Mouse (Mus musculus) forebrain, postnatal 0 days (tissue): ENCODE results near the gene Enoph1. TPM values are rescaled to one million over a fixed set of nuclear protein-coding genes. Genes with fewer than 3 reads are reported as not detected.

Experiments
- ATAC-seq: fragments of 200-750 bp; cut with Nextera tagmentation; 2 replicates; pipeline ENCODE4 v1.8.0; 2017; ENCODE audit warnings: mild to moderate bottlenecking, moderate library complexity
- DNase-seq: peaks from one replicate; pipeline ENCODE4 v3.0.0-alpha.2; 2015
- H3K27ac ChIP-seq: fragments of 300-500 bp; sonication (generic); 2 replicates; pipeline ENCODE4 v1.5.1; 2014; ENCODE audit warnings: low read depth, mild to moderate bottlenecking, antibody characterized with exemption, low read length, moderate library complexity, mixed read lengths
- H3K27me3 ChIP-seq: fragments of 300-500 bp; sonication (generic); 2 replicates; pipeline ENCODE4 v1.6.1; 2014; ENCODE audit warnings: mild to moderate bottlenecking, low read length, mixed read lengths; ENCODE audit not compliant: insufficient read depth
- H3K36me3 ChIP-seq: fragments of 300-500 bp; sonication (generic); 2 replicates; pipeline ENCODE4 v1.6.1; 2014; ENCODE audit warnings: mild to moderate bottlenecking, moderate library complexity; ENCODE audit not compliant: insufficient read depth
- H3K4me1 ChIP-seq: fragments of 300-500 bp; sonication (generic); 2 replicates; pipeline ENCODE4 v1.6.1; 2014; ENCODE audit warnings: antibody characterized with exemption; ENCODE audit not compliant: insufficient read depth
- H3K4me2 ChIP-seq: fragments of 300-500 bp; sonication (generic); 2 replicates; pipeline ENCODE4 v1.6.1; 2014; ENCODE audit warnings: low read depth, mild to moderate bottlenecking, moderate library complexity
- H3K4me3 ChIP-seq: fragments of 300-500 bp; sonication (generic); 2 replicates; pipeline ENCODE4 v1.5.1; 2014; ENCODE audit warnings: low read depth, low read length, mixed read lengths
- H3K9ac ChIP-seq: fragments of 300-500 bp; sonication (generic); 2 replicates; pipeline ENCODE4 v1.6.1; 2014; ENCODE audit warnings: mild to moderate bottlenecking
- H3K9me3 ChIP-seq: fragments of 300-500 bp; sonication (generic); 2 replicates; pipeline ENCODE4 v1.6.1; 2016; ENCODE audit warnings: low read length
- CTCF ChIP-seq: sonication (generic); IDR thresholded peaks from 2 replicates; pipeline ENCODE4 v1.5.1; 2016; ENCODE audit warnings: antibody characterized with exemption, control low read depth, low read depth
- WGBS: fragments of 180-500 bp; shearing (Covaris S2); extraction: QIAGEN DNeasy Blood & Tissue Kit; methylation state at CpG from one replicate; pipeline ENCODE4 v1.1.7; 2014; 5-methylcytosine and 5-hydroxymethylcytosine counted together
- polyA plus RNA-seq: library from polyadenylated mRNA; unstranded; fragments of >200 nt; fragmentation: Nextera tagmentation; extraction: Ambion mirVana; gene quantifications from 2 replicates; pipeline ENCODE4 v1.2.1, GENCODE M21; 2015
- total RNA-seq: library from RNA; depleted of rRNA; stranded (reverse); fragments of >200 nt; gene quantifications from 2 replicates; pipeline ENCODE4 v1.2.3, GENCODE M21; 2014

The Enoph1 gene
- total and polyA plus RNA-seq, 2 experiments from 2014 or later = 58.6 to 67.6 TPM

- no peaks in the 10 kb centered on the region for H3K27me3 ChIP-seq
- peaks cover 33% of the 10 kb centered on the region for H3K36me3 ChIP-seq
- H3K9ac ChIP-seq = no peak overlapping the region
- 8% methylated on average over 6 of the region's 6 CpGs for WGBS
- ATAC-seq (peak; percentile 91), DNase-seq (peak; percentile 84)
- H3K4me3 ChIP-seq = no peak overlapping the region
- H3K4me1 ChIP-seq = no peaks in the 10 kb centered on the region
- no peak overlapping the region for H3K4me2 ChIP-seq
- no peak for TF ChIP-seq CTCF
- H3K9me3 ChIP-seq = no peaks in the 10 kb centered on the region
- H3K27ac ChIP-seq = peak overlapping the region; percentile 29; the same call in 1 of the 2 replicates
Measured at GRCm38 (mm10) chr5:100030069-100030468, 9.7 kb upstream of the Enoph1 start.

GRCm38 (mm10) chr5:100032107-100032506, 7.7 kb upstream of the Enoph1 start:
- Histone ChIP-seq H3K4me3 (no peak overlapping the region), H3K36me3 (peaks cover 37% of the 10 kb centered on the region), H3K27me3 (no peaks in the 10 kb centered on the region), H3K4me2 (no peak overlapping the region), H3K9ac (no peak overlapping the region), H3K27ac (peak overlapping the region; percentile 15; the same call in 1 of the 2 replicates), H3K9me3 (no peaks in the 10 kb centered on the region), H3K4me1 (no peaks in the 10 kb centered on the region)
- DNase-seq (no peak), ATAC-seq (0 out of 2 replicates have a peak, but pooled peaks have one; percentile 10)
- WGBS = 82% methylated on average over 2 of the region's 2 CpGs
- TF ChIP-seq CTCF = peak; percentile 28; the same call in 1 of the 2 replicates

DNA sequence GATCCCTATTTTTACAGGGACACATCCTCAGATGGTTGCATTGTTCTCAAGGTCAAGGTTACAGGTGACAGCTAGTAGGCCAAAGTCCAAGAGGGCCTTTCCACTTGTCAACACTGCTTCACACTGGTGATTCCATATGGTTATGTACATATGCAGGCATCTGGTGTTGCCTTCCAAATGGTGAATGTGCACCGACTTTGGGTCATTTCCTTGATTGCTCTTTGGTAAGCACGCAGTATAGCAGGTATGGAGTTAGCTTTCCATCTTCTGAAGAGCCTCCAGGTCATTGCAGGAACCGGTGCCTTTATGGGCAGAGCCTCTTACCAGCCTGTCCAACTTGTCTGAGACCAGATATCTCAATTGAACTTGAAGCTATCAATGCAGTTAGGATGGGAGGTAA, 7.1 kb upstream of the Enoph1 start:
- no peak overlapping the region for H3K4me2 ChIP-seq
- TF ChIP-seq CTCF = no peak
- H3K27ac ChIP-seq = no peak overlapping the region
- H3K36me3 ChIP-seq = peaks cover 41% of the 10 kb centered on the region
- H3K4me1 ChIP-seq = no peaks in the 10 kb centered on the region
- ATAC-seq (no peak), DNase-seq (no peak)
- no peaks in the 10 kb centered on the region for H3K27me3 ChIP-seq
- H3K9ac ChIP-seq = no peak overlapping the region
- WGBS = 71% methylated on average over 3 of the region's 3 CpGs
- H3K9me3 ChIP-seq = no peaks in the 10 kb centered on the region
- H3K4me3 ChIP-seq = no peak overlapping the region

DNA sequence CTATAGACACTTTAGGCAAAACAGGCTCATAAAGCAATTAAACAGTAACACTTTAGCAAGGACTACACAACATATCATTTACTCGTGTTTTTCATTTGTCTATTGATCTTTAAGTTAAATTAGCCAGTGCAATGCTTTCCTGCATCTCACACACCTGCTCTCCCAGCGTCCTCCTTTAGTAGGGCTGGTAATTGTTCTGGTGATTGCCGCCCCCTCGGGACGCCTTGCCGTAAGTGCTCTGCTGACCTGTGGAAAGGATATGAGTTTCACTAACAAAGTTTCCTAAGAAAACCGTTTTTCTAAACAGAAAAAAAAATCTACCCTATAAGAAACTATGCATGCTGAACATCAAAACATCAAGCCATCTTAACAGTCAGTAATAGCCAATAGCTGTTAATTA, 3.8 kb upstream of the Enoph1 start:
- no peak for ATAC-seq
- WGBS = 27% methylated on average over 7 of the region's 7 CpGs
- Histone ChIP-seq H3K27ac (no peak overlapping the region), H3K4me1 (no peaks in the 10 kb centered on the region; the same call in 1 of the 2 replicates), H3K36me3 (peaks cover 41% of the 10 kb centered on the region), H3K9me3 (no peaks in the 10 kb centered on the region), H3K4me2 (peak overlapping the region; percentile 88), H3K27me3 (no peaks in the 10 kb centered on the region), H3K9ac (no peak overlapping the region), H3K4me3 (peak overlapping the region; percentile 82)
- no peak for DNase-seq
- TF ChIP-seq CTCF = peak; percentile 21; the same call in 1 of the 2 replicates

DNA sequence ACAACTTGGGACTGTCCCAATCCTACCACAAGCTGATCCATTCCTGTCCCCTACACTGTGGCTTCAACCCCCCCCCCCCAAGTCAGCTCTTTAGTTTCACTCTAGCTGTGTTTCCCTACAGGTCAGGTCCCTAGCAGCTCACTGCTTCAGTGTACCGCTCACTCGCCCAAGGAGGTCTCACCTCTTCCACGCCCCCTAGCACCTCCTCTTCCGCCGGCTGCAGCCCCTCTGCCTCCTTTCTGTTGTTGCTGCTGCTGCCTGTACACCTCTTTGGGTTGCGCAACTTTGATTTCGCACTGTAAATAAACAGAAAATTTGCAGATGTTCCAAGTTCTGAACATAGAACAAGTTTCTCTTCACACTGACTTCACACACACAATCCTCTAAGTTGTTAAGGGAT, 3.1 kb upstream of the Enoph1 start:
- Histone ChIP-seq H3K27ac (no peak overlapping the region), H3K4me2 (peak overlapping the region; percentile 88), H3K9me3 (no peaks in the 10 kb centered on the region), H3K4me1 (peaks cover 3% of the 10 kb centered on the region; the same call in 1 of the 2 replicates), H3K9ac (no peak overlapping the region), H3K4me3 (peak overlapping the region; percentile 82), H3K36me3 (peaks cover 37% of the 10 kb centered on the region), H3K27me3 (no peaks in the 10 kb centered on the region)
- TF ChIP-seq CTCF = no peak
- DNase-seq (no peak), ATAC-seq (no peak)
- 14% methylated on average over 7 of the region's 7 CpGs for WGBS

DNA sequence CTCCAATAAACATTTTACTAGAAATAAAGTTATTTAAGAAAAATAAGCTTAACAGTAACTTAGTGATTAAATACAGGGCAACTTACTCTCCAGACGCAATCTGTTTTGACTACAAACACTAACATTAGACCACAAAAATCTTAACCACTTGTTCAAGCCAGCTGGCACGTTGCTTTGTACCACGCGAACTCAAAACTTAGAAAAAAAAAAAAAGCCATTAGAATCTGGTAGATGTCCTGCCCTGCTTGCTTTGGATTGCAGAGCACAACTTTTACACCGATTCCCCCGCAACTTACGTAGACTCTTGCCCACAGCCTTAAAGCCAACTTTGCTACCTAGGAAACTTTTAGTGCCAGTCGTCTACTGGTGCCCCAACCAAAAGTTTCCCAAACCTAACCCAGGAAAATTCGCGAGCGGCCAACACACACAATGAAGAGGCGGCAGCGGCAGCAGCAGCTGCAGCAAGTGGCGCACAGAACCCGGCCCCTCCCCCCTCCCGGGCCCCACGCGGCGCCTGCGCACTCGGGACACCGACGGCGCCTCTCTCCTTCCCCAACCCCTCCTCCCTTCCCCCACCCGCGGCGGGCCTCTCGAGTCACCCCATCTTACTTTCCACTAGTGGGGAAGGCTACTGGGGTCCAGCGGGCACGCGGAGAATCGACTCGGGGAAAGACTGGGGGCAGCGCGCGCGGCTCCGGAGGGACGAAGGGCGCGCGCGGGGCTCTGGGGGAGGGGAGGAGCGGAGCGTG, 1.6 kb upstream of the Enoph1 start:
- peaks cover 9% of the 10 kb centered on the region; the same call in 1 of the 2 replicates for H3K4me1 ChIP-seq
- WGBS = 0% methylated on average over 36 of the region's 45 CpGs

More for the DNA sequence above, 1.6 kb upstream of the Enoph1 start:
- DNase-seq = peak; percentile 92
- H3K4me3 ChIP-seq = peak overlapping the region; percentile 82
- H3K4me2 ChIP-seq = peak overlapping the region; percentile 88
- H3K36me3 ChIP-seq = peaks cover 24% of the 10 kb centered on the region
- H3K27ac ChIP-seq = peak overlapping the region; percentile 100
- H3K9me3 ChIP-seq = no peaks in the 10 kb centered on the region
- no peaks in the 10 kb centered on the region for H3K27me3 ChIP-seq
- ATAC-seq = peak; percentile 32
- H3K9ac ChIP-seq = peak overlapping the region; percentile 99
- no peak for TF ChIP-seq CTCF
